Mouse (Mus musculus): ENCODE data around the gene Slc38a6.

The Slc38a6 gene

DNA sequence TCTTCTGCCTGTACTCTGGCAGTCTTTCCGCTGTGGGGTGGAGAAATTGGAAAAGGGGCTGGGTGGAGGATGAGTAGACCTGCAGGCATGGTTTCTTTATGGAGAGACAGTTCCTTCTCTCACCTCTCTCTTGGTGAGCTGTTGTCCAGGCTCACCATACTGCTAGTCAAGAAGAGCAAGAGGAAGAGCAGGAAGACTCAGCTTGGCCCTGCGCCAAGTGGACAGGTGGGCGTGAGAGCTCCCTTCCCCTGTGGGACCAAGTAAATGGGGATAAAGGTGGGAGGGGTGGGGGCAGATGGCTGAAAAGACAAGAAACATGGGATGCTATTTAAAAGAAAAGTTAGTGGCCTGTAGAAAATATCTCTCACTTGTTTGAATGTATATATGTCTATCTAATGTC, 71.2 kb downstream of the Slc38a6 start:
- DNase-seq = no peak

DNA sequence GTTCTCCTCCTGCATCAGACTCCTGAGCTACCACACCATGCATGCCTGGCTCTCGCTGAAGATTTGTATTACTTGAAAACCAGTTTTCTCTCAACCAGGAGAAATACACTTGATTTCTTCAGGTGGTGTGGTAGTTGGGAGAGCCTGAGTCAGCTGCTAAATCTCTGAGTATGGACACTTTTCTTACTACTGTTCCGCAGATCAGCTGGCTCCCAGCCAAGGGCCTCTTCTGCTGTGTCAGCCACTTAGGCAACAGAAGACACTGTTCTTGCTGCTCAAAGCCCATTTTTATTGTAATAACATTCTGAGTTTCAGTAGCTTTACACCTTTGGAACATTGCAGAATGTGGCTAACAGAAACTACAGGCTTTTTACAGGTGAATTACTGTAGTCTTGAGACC, 72.1 kb downstream of the Slc38a6 start:
- DNase-seq = peak; percentile 53

DNA sequence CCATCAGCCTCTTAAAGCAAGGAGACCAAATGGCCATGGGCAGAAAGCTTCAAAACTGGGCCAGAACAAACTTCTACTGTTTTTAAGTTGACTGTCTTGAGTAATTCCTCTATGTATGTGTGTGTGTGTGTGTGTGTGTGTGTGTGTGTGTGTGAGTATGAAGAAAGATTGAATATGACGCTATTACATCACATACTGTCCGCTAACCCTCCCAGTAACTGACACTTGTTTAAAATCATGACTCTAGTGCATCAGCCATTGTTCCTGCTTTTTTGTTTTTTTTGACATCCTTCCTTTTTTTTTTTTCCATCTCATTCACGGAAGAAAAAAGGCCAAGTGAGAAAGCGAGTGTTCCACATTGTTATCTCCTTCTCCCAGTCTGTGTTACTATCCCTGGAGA, 72.9 kb downstream of the Slc38a6 start:
- no peak for DNase-seq

DNA sequence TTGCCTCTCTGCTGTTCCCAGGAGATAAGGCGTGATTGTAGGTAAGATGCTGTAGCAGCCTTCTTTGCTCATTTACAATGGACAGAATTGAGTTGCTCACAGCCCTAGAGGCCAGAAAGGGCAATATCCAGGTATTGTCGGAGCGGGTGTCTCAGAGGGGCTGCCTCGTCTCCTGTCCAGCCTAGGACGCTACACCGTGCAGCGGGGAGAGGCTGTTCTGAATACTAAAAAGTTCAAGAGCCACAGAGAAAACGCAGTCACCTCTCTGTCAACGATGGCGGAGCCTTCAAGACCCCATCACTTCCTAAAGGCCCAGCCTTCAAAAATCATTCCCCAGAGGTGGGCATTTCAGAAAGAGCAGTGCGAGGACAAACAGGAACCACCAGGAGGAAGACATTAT, 74.6 kb downstream of the Slc38a6 start:
- DNase-seq = no peak

DNA sequence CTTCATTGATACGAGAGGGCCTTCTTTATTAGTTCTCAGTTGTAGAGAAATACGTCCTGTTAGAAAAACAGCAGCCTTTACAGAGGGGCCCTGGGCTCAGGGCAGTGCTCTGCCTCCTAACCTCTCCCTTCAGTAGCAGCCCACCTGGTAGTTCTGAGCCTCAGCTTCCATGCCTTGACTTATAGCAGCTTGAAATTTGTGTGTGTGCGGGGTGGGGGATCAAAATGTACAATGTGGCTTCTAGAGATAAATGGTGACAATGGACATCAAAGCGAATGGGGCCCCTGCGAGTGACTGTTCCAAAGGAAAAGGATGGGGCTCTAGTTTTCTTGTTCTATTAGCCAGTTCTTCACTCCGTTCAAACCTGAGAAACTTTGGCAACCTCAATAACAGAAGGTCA, 76.8 kb downstream of the Slc38a6 start:
- DNase-seq = no peak

DNA sequence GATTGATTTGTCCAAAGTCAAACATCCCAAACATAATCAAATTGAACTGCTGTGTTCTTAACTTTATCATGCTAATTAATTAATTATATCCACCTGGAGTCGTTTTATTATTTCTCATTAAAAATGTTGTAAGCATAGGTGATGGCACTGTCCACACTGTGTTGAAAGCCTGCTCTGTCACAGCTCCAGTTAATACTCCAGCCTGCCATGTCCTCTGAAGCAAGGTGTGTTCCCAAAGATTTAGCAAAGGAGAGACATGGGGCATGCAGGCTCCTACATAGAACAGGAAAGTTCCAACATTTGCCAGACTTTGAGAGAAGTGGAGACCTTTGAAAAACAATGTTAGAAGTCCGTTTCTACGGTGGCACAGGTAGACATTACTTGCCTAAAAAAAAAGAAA, 77.4 kb downstream of the Slc38a6 start:
- no peak for DNase-seq

DNA sequence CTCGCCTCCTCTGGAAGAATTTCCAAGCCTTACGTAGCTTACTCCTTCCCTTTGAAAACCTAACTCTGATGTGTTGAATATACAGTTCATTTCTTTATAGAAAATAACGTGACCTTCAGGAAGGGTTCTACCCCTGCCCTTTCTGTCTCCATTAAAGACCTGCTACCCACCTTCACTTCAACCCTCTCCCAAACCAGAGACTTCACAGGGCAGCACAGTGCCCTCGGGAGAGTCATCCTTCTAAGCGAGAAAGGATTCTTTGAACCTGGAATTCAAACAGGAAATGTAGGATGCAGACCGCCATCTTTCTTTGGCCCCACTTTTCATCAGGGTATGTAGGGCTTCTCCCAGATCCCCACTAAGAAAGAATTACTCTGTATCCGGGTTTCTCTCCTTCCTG, 80.0 kb downstream of the Slc38a6 start:
- no peak for DNase-seq

DNA sequence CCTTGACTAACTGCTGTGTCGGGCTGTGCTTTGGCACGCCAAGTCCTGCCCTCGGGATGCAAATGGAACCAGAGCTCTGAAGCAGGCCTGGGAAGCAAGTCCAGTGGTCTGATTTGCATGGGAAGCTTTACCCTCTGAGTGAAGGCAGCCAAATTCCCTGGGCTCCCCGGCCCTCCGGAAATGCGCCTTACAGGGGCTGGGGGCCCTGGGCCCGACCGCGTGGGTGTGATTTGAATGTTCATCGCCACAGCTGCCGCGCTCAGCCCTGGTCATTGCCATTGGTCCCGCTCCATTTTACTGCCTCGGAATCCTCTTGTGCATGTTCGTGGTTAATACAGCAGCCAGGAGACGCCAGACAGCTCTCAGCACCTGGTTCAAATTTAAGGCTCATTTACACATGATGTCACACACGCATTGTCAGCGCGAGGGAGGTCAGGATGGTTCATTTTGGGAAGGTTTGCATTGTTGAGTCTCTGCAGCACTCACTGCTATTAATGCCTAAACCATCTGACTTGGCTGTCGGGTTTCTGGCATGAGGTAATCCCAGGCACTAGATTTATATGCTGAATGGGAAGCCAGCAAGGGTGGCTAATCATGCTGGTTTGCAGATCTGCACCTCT, 81.0 kb downstream of the Slc38a6 start:
- no peak for DNase-seq

DNA sequence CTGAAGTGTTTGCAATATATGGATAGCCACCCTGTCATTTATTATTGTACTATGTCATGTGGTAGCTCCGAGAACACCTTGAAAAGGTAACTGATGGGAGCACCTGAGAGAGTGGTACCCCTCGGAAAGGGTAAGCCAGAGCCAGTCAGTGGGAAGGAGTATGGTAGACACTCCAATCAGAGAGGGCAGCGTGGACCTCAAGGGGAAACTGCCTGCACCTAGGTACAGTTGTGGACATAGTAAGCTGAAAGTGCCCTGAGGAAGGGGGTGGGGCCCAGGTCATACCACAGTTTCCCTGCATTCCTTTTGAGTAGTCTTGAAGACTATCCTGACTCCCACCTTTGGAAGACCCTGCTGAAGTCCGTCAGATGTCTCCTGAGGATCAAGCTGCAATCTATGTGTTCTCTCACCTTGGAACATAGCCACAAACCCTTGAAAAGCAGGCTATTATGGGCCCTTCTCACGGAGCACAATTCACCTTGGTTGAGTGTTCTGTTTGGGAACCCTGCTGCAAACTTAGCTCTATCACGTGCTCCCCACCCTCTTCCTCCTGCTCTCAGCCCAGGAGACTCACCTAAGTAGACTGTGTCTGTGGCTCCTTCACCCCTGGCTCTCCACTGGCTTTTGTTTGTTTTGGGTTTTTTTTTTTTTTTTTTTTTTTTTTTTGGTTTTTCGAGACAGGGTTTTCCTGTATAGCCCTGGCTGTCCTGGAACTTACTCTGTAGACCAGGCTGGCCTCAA, 82.5 kb downstream of the Slc38a6 start:
- DNase-seq = no peak

DNA sequence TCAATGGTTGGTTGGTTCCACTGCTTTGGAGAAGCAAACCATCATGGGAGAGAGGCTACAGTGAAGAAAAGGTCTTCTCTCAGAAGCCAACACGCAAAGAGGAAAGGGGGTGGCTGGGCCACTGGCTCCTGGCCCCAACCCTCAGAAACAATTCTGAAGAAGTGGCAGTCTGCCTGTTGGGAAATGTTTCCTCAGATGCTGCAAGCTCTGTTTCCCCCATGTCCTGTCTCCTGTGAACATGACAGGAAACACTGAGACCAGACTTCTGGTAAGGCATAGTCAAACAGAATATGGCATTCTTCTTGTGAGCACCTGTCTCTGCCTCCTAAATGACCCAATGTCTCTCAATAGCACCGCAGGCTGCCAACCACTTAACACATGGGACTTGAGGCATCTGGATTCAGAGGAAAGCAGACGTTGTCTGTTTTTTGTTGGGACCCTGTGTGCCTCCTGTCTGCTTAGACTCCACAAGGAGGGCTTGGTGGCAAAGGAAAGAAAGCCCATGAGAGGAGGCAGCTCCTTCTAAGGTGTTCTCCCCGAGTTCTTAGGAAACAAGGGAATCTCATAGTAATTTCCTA, 83.9 kb downstream of the Slc38a6 start:
- no peak for DNase-seq

DNA sequence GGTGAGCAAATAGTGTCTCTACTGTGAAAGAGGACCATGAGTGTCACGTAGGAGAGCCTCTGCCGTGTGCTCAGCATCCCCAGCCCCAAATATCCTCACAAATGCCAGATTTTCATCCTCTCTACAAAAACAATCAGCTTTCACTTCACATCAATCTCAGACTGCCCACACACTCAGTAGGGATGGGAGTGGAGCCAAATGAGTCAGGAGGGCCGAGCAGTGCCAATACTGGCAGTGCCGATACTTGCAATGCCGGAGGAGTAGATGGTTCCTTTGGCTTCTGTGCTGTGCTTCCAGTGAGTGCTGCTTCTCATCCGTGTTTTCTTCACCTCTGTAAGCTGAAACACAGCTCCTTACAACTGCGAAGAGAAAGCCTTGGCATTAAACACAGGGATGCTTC, 84.6 kb downstream of the Slc38a6 start:
- DNase-seq = peak; percentile 38

DNA sequence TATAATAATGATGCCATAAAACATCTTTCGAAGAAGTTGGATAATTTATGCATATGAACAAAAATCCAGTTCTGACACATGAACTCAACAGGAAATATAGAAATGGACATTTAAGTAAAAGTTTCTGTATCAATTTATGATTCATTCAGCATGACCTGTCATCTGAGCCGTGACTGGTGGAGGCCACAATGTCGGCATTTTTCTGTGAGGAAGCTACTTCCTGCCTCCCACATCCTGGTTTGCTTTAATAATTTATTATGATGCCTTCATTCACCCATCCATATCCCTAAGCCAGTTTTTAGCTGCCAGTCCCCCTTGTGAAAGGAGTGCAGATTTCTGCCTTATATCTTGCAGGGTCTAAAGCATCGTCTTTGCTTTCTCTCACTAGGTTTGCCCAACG, 91.4 kb downstream of the Slc38a6 start:
- DNase-seq = no peak

DNA sequence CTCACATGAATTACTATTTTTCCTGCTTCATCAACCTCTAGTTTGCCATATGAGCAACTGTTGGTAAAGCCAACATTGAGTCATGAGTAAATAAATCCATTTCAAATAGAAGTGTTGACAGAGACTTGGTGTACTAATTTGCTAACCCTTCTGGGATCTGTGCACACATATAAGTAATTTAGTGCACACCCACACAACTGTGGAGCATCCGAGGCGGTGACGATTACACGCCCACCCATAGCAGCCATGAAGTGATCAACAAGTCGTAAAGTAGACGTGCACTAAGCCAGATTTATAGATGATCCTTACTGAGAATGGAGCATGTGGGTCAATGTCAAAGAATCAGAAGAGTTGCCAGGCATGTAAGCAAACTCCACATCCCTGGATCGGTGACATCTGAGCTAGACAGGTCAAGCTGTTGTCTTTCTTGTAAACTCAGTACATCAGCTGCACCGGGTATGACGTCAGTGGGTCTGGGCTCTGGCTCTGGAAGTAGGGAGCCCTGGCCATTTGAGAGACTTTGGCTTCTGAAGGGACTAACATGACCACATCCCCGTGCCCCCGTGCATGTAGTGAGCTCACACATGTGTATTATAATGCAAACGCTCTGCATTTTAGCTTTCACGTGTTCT, 92.3 kb downstream of the Slc38a6 start:
- DNase-seq = no peak

DNA sequence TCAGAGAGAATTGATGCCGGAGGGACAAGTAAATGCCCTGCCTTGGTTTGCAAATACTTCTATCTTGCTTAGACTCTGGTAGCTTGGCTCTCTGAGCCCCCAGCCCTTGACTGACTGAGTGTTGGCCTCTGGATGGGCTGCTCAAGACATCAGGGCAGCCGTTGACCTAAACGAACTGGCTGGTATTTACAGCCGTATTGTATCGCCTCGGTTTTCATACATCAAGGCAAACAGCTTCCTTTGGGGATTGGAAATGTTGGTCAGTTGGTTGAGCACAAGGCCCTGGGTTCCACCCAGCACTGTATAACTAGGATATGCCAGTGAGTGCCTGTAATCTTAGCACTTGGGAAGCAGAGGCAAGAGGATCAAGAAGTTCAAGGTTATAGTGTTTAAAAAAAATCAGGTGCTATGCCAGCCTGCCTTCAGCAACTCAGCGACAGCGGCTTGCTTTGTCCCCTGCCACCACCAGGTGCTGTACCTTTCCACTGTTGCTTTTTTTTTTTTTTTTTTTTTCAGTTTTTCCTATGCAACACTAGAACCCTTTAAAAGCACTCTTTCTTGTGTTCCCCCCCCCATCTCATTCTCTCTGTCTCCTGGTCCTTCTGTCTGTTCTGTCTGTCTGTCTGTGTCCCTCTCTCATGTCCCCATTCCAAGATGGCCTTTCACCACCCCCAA, 94.2 kb downstream of the Slc38a6 start:
- no peak for DNase-seq

DNA sequence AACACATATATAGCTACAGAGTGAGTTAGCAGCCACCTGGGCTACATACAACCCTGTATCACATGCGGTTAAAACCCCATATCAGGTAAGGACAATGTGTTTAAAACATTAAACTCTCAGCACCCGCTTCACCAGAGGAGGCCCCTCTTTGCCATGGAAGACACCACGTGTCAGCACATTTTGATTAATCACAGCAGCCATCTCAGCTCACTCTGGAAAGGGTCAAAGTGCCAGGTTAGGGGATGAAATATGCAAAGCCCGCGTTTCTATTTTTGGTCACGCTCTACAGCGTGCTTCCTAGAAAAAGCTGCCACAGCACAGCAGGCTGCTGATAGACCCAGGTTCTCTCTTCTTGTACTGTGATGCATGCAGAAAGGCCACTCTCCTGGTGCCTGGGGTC, 94.9 kb downstream of the Slc38a6 start:
- no peak for DNase-seq

DNA sequence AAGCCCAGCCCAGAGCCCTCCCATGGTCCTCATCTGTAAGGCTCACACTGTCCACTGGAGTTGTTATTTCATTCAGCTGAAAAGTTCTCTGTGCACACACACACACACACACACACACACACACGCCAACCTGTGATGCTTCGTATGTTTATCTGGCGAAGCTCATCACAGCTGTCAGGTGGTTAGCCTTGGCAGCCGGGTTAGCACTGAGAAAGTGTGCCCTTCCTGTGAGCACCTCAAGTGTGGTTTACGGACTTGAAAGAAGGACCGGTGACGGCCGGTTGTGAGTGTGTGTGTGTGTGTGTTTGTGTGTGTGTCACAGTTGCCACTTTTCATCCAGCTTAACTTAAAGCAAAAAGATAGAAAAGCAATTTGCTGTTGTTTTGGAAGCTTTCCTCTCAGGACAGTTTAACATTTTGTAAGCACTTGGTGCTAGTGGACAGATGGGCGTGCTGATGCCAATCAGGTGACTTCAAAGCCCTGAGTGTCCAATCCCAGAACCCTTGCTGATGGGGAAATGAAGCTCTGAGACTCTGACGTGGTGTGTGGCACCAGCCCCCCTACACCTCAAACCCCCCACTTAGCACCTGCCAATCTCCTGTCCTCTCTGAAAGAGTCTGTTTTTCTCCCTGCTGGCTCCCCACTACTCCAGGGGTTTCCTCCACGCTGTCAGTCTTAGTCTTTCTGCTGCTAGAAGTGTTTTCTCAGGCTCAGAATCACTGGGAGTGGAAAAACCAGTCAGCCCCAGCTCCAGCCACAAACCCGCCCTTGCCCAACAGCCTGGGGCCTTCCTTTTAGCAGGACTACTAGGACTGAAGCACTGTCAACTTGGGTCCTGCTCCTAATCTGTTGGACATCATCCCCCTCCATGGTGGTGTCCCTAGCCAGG, 96.0 kb downstream of the Slc38a6 start:
- DNase-seq = no peak

DNA sequence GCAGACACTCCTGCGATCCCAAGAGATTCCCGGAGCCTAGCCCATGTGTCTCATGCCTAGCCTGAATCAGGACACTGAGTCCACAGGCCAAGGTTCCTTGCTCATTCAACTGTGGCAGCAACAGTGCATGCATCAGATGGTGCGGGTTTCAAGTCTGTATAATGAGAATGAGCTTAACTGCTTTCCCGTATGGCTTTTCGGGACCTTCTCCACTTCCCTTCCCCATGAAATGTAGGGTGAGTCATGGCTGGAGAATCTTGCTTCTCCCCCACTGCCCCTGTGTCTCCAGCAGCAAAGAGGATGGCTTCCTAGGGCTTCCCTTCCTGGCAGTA, 96.6 kb downstream of the Slc38a6 start:
- DNase-seq = no peak

DNA sequence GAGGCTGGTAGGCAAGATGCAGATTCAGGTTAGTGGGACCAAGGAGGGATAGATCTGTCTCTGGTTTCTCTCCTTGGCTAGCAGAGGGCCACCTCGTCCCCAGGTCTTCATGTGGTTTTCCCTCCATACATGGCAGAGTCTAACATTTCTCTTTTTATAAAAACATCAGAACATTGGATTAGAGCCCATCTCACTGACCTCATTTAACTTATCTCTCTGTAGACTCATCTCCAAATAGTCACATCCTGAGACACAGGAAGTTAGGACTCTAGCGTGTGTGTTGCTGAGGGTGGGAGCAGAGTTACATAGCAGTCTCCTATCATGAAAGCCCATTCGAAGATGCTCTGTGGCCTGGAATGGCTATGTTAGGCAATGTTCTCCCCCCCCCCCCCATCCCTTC, 97.3 kb downstream of the Slc38a6 start:
- peak; percentile 54 for DNase-seq

DNA sequence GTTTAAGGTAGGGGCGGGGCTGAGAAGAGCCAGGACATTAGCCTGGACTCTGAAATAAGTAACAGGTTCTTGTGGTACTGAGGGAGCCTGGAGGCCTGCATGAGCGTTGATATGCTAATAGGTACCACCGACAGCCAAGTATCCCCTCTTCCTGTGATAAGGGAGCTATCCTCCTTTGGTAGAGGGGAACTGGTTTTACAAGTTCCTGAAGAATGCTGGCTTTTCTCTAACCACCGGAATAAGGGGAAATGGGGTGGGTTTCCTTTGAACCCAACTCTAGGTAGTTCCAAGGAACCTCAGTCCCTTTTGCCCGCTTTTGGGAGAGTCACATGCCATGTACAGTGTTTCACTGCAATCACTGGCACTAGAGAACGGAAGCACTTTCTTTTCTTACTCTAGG, 98.2 kb downstream of the Slc38a6 start:
- DNase-seq = no peak

DNA sequence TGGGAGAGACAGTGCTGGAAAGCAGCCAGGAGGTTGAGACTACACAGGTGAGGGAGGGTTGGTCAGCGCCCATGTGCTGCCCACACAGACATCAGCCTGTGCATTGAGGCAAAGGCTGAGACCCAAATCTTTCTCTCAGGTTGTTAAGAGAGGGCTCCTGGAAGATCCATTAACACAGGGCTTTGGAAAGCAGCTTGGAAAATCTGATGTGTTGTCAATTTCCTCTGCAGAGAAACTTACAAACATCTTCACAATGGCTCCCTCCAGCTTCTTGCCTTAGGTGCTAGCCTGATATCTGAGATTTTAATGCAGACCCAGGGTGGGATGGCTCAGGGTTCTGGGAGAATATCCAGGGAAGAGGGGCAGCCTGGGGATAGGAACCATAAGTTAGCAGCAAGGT, 105.9 kb downstream of the Slc38a6 start:
- DNase-seq = no peak

DNA sequence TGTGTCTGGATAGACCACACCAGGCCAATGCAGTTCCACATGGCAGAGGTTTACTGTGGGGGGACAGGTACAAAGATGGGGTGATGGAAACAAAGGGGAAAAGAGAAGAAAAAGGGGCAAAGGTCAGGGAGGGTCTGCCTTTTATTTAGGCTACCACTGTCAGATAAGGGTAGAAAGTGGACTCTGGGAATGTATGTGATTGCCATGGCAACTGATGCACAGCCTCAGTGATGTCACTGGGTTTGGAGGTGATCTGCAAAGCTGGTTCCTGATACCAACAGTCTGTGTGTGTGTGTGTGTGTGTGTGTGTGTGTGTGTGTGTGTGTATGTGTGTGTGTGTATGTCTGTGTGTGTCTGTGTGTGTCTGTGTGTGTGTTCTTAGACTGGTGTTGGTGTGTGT, 106.4 kb downstream of the Slc38a6 start:
- no peak for DNase-seq

DNA sequence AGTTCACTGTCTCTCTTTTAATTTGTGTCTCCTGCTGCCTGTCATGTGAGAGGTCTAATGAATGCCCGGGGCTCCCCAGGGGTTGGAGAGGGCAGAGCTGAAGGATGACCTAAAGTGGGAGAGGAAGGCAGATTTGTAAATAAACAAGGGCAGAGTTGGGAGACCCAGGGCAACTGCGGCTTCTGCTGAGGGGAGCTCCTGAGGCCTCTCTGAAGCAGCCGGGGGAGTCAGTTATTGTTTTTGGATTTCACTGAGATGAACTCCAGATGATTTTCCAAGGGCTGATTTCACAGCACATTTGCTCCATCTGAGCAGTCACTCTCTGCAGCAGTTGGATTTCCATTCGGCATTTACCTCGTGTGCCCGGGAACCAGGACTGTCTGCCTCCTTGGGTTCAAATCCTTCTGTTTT, 107.3 kb downstream of the Slc38a6 start:
- no peak for DNase-seq

DNA sequence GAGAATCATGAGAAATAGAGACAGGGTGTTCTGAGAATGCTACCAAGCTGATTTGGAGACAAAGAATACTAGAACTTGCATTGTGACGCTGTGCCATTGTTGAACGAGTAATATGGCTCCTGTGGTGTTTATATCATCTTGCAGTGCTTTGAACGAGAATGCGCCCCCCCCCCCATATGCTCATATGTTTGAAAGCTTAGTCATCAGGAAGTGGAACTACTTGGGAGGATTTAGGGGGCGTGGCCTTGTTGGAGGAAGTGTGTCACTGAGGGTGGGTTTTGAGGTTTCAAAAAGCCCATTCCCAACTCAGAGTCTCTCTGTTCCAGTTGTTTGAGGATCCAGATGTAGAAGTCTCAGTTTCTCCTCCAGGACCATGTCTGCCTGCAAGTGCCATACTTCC, 108.0 kb downstream of the Slc38a6 start:
- DNase-seq = no peak

All from lung, postnatal 36 days (tissue).